Comparison of ENCODE assay signal across 17 mouse cellular contexts in genomic region chr3:108067370-108067934, GRCm38 (mm10). TPM values are rescaled to one million over a fixed set of nuclear protein-coding genes. Genes with fewer than 3 reads are reported as not detected.
A peak's percentile ranks its signal among the peaks of the same experiment; 100 is the strongest.
DNase-seq lines count a peak whose midpoint lies in the region; ATAC-seq lines count a peak whose summit lies in the region.
"Had no signal": no experiment of that assay in that cellular context is flagged by ENCODE, and none has a peak within 500 bp of the region (broad histone marks: within the 10 kb centered on the region; RNA-seq: fewer than 3 reads in every experiment).

No protein-coding gene starts in this region.

- no peaks in the 10 kb centered on the region; the same call in 1 of the 2 replicates for H3K27me3 ChIP-seq in liver, embryonic 12.5 days (replicated peaks)
- no peaks in the 10 kb centered on the region for H3K27me3 ChIP-seq in liver, embryonic 11.5 days (replicated peaks; ENCODE audit: control insufficient read depth, insufficient read depth, low read length)
- no peaks in the 10 kb centered on the region for H3K27me3 ChIP-seq in kidney, embryonic 16.5 days (ENCODE audit: insufficient read depth, low read length)
- H3K27me3 ChIP-seq in liver, embryonic 15.5 days: no peaks in the 10 kb centered on the region
- no peaks in the 10 kb centered on the region for H3K27me3 ChIP-seq in limb, embryonic 10.5 days (ENCODE audit: low read depth, poor library complexity, severe bottlenecking)
- H3K27me3 ChIP-seq in hindbrain, embryonic 10.5 days (ENCODE audit: insufficient read depth, poor library complexity, severe bottlenecking): no peaks in the 10 kb centered on the region
- H3K27me3 ChIP-seq in midbrain, embryonic 11.5 days (ENCODE audit: control insufficient read depth, insufficient read depth, low read length): no peaks in the 10 kb centered on the region
- H3K27me3 ChIP-seq: embryonic facial prominence, embryonic 13.5 days; forebrain, embryonic 15.5 days; stomach, embryonic 15.5 days had no signal

- no peak for ATAC-seq in liver, embryonic 12.5 days
- no peak for ATAC-seq in liver, embryonic 11.5 days (replicated peaks; ENCODE audit: low FRiP score)
- peak; percentile 52; the same call in 1 of the 2 replicates for ATAC-seq in kidney, embryonic 16.5 days (ENCODE audit: low FRiP score, low TSS enrichment)
- peak; percentile 45 for ATAC-seq in liver, embryonic 15.5 days (ENCODE audit: insufficient read depth)
- no peak for ATAC-seq in midbrain, embryonic 11.5 days (ENCODE audit: low FRiP score)
- ATAC-seq: forebrain, embryonic 15.5 days; midbrain, embryonic 16.5 days had no signal

- no peak overlapping the region for H3K4me3 ChIP-seq in liver, embryonic 12.5 days
- no peak overlapping the region for H3K4me3 ChIP-seq in liver, embryonic 11.5 days (ENCODE audit: low read depth, low read length)
- no peak overlapping the region for H3K4me3 ChIP-seq in kidney, embryonic 16.5 days (ENCODE audit: low read length)
- no peak overlapping the region for H3K4me3 ChIP-seq in liver, embryonic 15.5 days (replicated peaks)
- H3K4me3 ChIP-seq in limb, embryonic 10.5 days: no peak overlapping the region
- H3K4me3 ChIP-seq in hindbrain, embryonic 10.5 days: no peak overlapping the region
- H3K4me3 ChIP-seq in midbrain, embryonic 11.5 days (ENCODE audit: low read depth, low read length): no peak overlapping the region
- H3K4me3 ChIP-seq: embryonic facial prominence, embryonic 13.5 days; forebrain, embryonic 15.5 days; stomach, embryonic 15.5 days had no signal

- H3K36me3 ChIP-seq in liver, embryonic 12.5 days: peaks cover 9% of the 10 kb centered on the region
- no peaks in the 10 kb centered on the region for H3K36me3 ChIP-seq in liver, embryonic 11.5 days (ENCODE audit: control insufficient read depth, insufficient read depth, low read length)
- no peaks in the 10 kb centered on the region for H3K36me3 ChIP-seq in kidney, embryonic 16.5 days (ENCODE audit: insufficient read depth, low read length)
- H3K36me3 ChIP-seq in liver, embryonic 15.5 days (replicated peaks): peaks cover 11% of the 10 kb centered on the region; the same call in 1 of the 2 replicates
- H3K36me3 ChIP-seq in limb, embryonic 10.5 days: peaks cover 3% of the 10 kb centered on the region
- peaks cover 4% of the 10 kb centered on the region; the same call in 1 of the 2 replicates for H3K36me3 ChIP-seq in hindbrain, embryonic 10.5 days
- H3K36me3 ChIP-seq in midbrain, embryonic 11.5 days (ENCODE audit: control insufficient read depth, insufficient read depth, low read length): no peaks in the 10 kb centered on the region
- H3K36me3 ChIP-seq: forebrain, embryonic 15.5 days; stomach, embryonic 15.5 days had no signal

- peaks cover 24% of the 10 kb centered on the region for H3K4me1 ChIP-seq in liver, embryonic 12.5 days
- H3K4me1 ChIP-seq in liver, embryonic 11.5 days (replicated peaks; ENCODE audit: control insufficient read depth, insufficient read depth, low read length): peaks cover 17% of the 10 kb centered on the region
- no peaks in the 10 kb centered on the region for H3K4me1 ChIP-seq in kidney, embryonic 16.5 days (ENCODE audit: insufficient read depth, low read length)
- H3K4me1 ChIP-seq in liver, embryonic 15.5 days (replicated peaks): peaks cover 31% of the 10 kb centered on the region
- H3K4me1 ChIP-seq in limb, embryonic 10.5 days: peaks cover 9% of the 10 kb centered on the region; the same call in 1 of the 2 replicates
- H3K4me1 ChIP-seq in hindbrain, embryonic 10.5 days (replicated peaks): no peaks in the 10 kb centered on the region
- H3K4me1 ChIP-seq in midbrain, embryonic 11.5 days (ENCODE audit: control insufficient read depth, insufficient read depth, low read length): no peaks in the 10 kb centered on the region
- H3K4me1 ChIP-seq: forebrain, embryonic 15.5 days had no signal

- no peak overlapping the region for H3K4me2 ChIP-seq in liver, embryonic 12.5 days
- H3K4me2 ChIP-seq in liver, embryonic 11.5 days: no peak overlapping the region
- no peak overlapping the region for H3K4me2 ChIP-seq in kidney, embryonic 16.5 days (replicated peaks; ENCODE audit: low read depth, low read length)
- no peak overlapping the region for H3K4me2 ChIP-seq in liver, embryonic 15.5 days
- H3K4me2 ChIP-seq in midbrain, embryonic 11.5 days: no peak overlapping the region
- H3K4me2 ChIP-seq: embryonic facial prominence, embryonic 13.5 days; forebrain, embryonic 15.5 days; stomach, embryonic 15.5 days had no signal

- no peak overlapping the region for H3K9ac ChIP-seq in liver, embryonic 12.5 days
- H3K9ac ChIP-seq in liver, embryonic 11.5 days (ENCODE audit: low read depth, low read length): no peak overlapping the region
- H3K9ac ChIP-seq in kidney, embryonic 16.5 days (replicated peaks; ENCODE audit: low read length): no peak overlapping the region
- no peak overlapping the region for H3K9ac ChIP-seq in liver, embryonic 15.5 days
- no peak overlapping the region for H3K9ac ChIP-seq in midbrain, embryonic 11.5 days (ENCODE audit: low read length)
- H3K9ac ChIP-seq: embryonic facial prominence, embryonic 13.5 days; forebrain, embryonic 15.5 days; stomach, embryonic 15.5 days had no signal

- no peaks in the 10 kb centered on the region for H3K9me3 ChIP-seq in liver, embryonic 12.5 days (replicated peaks)
- no peaks in the 10 kb centered on the region for H3K9me3 ChIP-seq in liver, embryonic 11.5 days (ENCODE audit: control insufficient read depth, low read length)
- H3K9me3 ChIP-seq in kidney, embryonic 16.5 days (ENCODE audit: low read length): no peaks in the 10 kb centered on the region
- no peaks in the 10 kb centered on the region for H3K9me3 ChIP-seq in liver, embryonic 15.5 days (replicated peaks)
- H3K9me3 ChIP-seq in limb, embryonic 10.5 days (replicated peaks): no peaks in the 10 kb centered on the region
- H3K9me3 ChIP-seq in hindbrain, embryonic 10.5 days: no peaks in the 10 kb centered on the region
- H3K9me3 ChIP-seq in midbrain, embryonic 11.5 days (ENCODE audit: control insufficient read depth, low read length): no peaks in the 10 kb centered on the region
- H3K9me3 ChIP-seq: embryonic facial prominence, embryonic 13.5 days; forebrain, embryonic 15.5 days; stomach, embryonic 15.5 days had no signal

- H3K27ac ChIP-seq in liver, embryonic 12.5 days: 0 out of 2 replicates have a peak overlapping the region, but pooled peaks have one; percentile 25
- no peak overlapping the region for H3K27ac ChIP-seq in liver, embryonic 11.5 days (ENCODE audit: low read depth, low read length)
- H3K27ac ChIP-seq in kidney, embryonic 16.5 days (ENCODE audit: low read length): no peak overlapping the region
- H3K27ac ChIP-seq in liver, embryonic 15.5 days (replicated peaks): peak overlapping the region; percentile 62
- H3K27ac ChIP-seq in limb, embryonic 10.5 days: no peak overlapping the region
- no peak overlapping the region for H3K27ac ChIP-seq in hindbrain, embryonic 10.5 days
- no peak overlapping the region for H3K27ac ChIP-seq in midbrain, embryonic 11.5 days (ENCODE audit: low read depth, low read length)
- H3K27ac ChIP-seq: embryonic facial prominence, embryonic 13.5 days; forebrain, embryonic 15.5 days; stomach, embryonic 15.5 days had no signal

- no peak for DNase-seq in liver, embryonic 11.5 days (ENCODE audit: low spot score)
- DNase-seq in limb, embryonic 10.5 days (ENCODE audit: low spot score): no peak
- no peak for DNase-seq in hindbrain, embryonic 10.5 days (ENCODE audit: low spot score)
- DNase-seq in cerebellum, adult 11 months: no peak
- no peak for DNase-seq in midbrain, embryonic 11.5 days (ENCODE audit: low spot score, missing footprints)
- DNase-seq: cerebellum, postnatal 10 days; gastrocnemius, postnatal 25 days; lung, adult 18-20 months; lung, postnatal 14 days; right cerebral cortex, postnatal 25 days had no signal

- WGBS in liver, embryonic 12.5 days (ENCODE audit: insufficient replicate concordance): 64% methylated on average over 6 of the region's 6 CpGs
- WGBS in liver, embryonic 11.5 days: 68% methylated on average over 6 of the region's 6 CpGs
- WGBS in kidney, embryonic 16.5 days: 35% methylated on average over 6 of the region's 6 CpGs
- 58% methylated on average over 6 of the region's 6 CpGs for WGBS in liver, embryonic 15.5 days (ENCODE audit: insufficient replicate concordance)
- 80% methylated on average over 6 of the region's 6 CpGs for WGBS in limb, embryonic 10.5 days
- WGBS in hindbrain, embryonic 10.5 days: 74% methylated on average over 6 of the region's 6 CpGs
- WGBS in midbrain, embryonic 11.5 days: 72% methylated on average over 6 of the region's 6 CpGs

RNA-seq across cellular contexts. Expression of gene Ampd2, which starts 19.0 kb away (rescaled TPM):
- polyA plus RNA-seq in liver, embryonic 12.5 days (2016; fragmentation: Nextera tagmentation; extraction: Ambion mirVana): 77.4 and 80.6 TPM in 2 replicates
- 119 and 123 TPM in 2 replicates for polyA plus RNA-seq in liver, embryonic 11.5 days (2014; fragmentation: Nextera tagmentation; extraction: Ambion mirVana)
- polyA plus RNA-seq in kidney, embryonic 16.5 days (2015; fragmentation: Nextera tagmentation; extraction: Ambion mirVana): 69.7 and 69.8 TPM in 2 replicates
- polyA plus RNA-seq in liver, embryonic 15.5 days (2015; fragmentation: Nextera tagmentation; extraction: Ambion mirVana): 63.7 and 76.6 TPM in 2 replicates
- polyA plus RNA-seq in limb, embryonic 10.5 days (2016; fragmentation: Nextera tagmentation; extraction: Ambion mirVana): 68.8 and 69.7 TPM in 2 replicates
- 53.3 and 58.7 TPM in 2 replicates for polyA plus RNA-seq in hindbrain, embryonic 10.5 days (2016; fragmentation: Nextera tagmentation; extraction: Ambion mirVana)
- polyA plus RNA-seq in midbrain, embryonic 11.5 days (2014; fragmentation: Nextera tagmentation; extraction: Ambion mirVana): 31.2 and 37.0 TPM in 2 replicates

RNA-seq across cellular contexts. Expression of gene Gstm4, which starts 22.8 kb away (rescaled TPM):
- polyA plus RNA-seq in liver, embryonic 12.5 days (2016; fragmentation: Nextera tagmentation; extraction: Ambion mirVana): 16.2 and 16.6 TPM in 2 replicates
- polyA plus RNA-seq in liver, embryonic 11.5 days (2014; fragmentation: Nextera tagmentation; extraction: Ambion mirVana): 21.2 and 22.8 TPM in 2 replicates
- 19.8 and 20.4 TPM in 2 replicates for polyA plus RNA-seq in kidney, embryonic 16.5 days (2015; fragmentation: Nextera tagmentation; extraction: Ambion mirVana)
- 18.5 and 19.1 TPM in 2 replicates for polyA plus RNA-seq in liver, embryonic 15.5 days (2015; fragmentation: Nextera tagmentation; extraction: Ambion mirVana)
- 11.6 and 15.1 TPM in 2 replicates for polyA plus RNA-seq in limb, embryonic 10.5 days (2016; fragmentation: Nextera tagmentation; extraction: Ambion mirVana)
- 12.8 and 13.9 TPM in 2 replicates for polyA plus RNA-seq in hindbrain, embryonic 10.5 days (2016; fragmentation: Nextera tagmentation; extraction: Ambion mirVana)
- 15.2 and 15.8 TPM in 2 replicates for polyA plus RNA-seq in midbrain, embryonic 11.5 days (2014; fragmentation: Nextera tagmentation; extraction: Ambion mirVana)

RNA-seq across cellular contexts. Expression of gene Gnat2, which starts 25.1 kb away (rescaled TPM):
- polyA plus RNA-seq in liver, embryonic 12.5 days (2016; fragmentation: Nextera tagmentation; extraction: Ambion mirVana): 2.7 and 3.3 TPM in 2 replicates
- 4.2 and 5.4 TPM in 2 replicates for polyA plus RNA-seq in liver, embryonic 11.5 days (2014; fragmentation: Nextera tagmentation; extraction: Ambion mirVana)
- polyA plus RNA-seq in kidney, embryonic 16.5 days (2015; fragmentation: Nextera tagmentation; extraction: Ambion mirVana): 0.84 and 1.9 TPM in 2 replicates
- polyA plus RNA-seq in liver, embryonic 15.5 days (2015; fragmentation: Nextera tagmentation; extraction: Ambion mirVana): 2.7 and 3.8 TPM in 2 replicates
- 1.6 and 2.4 TPM in 2 replicates for polyA plus RNA-seq in limb, embryonic 10.5 days (2016; fragmentation: Nextera tagmentation; extraction: Ambion mirVana)
- 0.46 and 0.81 TPM in 2 replicates for polyA plus RNA-seq in hindbrain, embryonic 10.5 days (2016; fragmentation: Nextera tagmentation; extraction: Ambion mirVana)
- polyA plus RNA-seq in midbrain, embryonic 11.5 days (2014; fragmentation: Nextera tagmentation; extraction: Ambion mirVana): 0.30 and 0.90 TPM in 2 replicates

RNA-seq across cellular contexts. Expression of gene Gstm1, which starts 49.7 kb away (rescaled TPM):
- 228 and 237 TPM in 2 replicates for polyA plus RNA-seq in liver, embryonic 12.5 days (2016; fragmentation: Nextera tagmentation; extraction: Ambion mirVana)
- polyA plus RNA-seq in liver, embryonic 11.5 days (2014; fragmentation: Nextera tagmentation; extraction: Ambion mirVana): 244 and 267 TPM in 2 replicates
- 109 and 124 TPM in 2 replicates for polyA plus RNA-seq in kidney, embryonic 16.5 days (2015; fragmentation: Nextera tagmentation; extraction: Ambion mirVana)
- polyA plus RNA-seq in liver, embryonic 15.5 days (2015; fragmentation: Nextera tagmentation; extraction: Ambion mirVana): 415 and 453 TPM in 2 replicates
- polyA plus RNA-seq in limb, embryonic 10.5 days (2016; fragmentation: Nextera tagmentation; extraction: Ambion mirVana): 27.5 and 27.8 TPM in 2 replicates
- polyA plus RNA-seq in hindbrain, embryonic 10.5 days (2016; fragmentation: Nextera tagmentation; extraction: Ambion mirVana): 38.6 and 44.4 TPM in 2 replicates
- polyA plus RNA-seq in midbrain, embryonic 11.5 days (2014; fragmentation: Nextera tagmentation; extraction: Ambion mirVana): 30.5 and 33.8 TPM in 2 replicates

Comparison
In these comparisons a context has a peak if more than half of its experiments do, and no peak if none do; other contexts are left out.
1. ATAC-seq: peak in kidney, embryonic 16.5 days (single experiment) and liver, embryonic 15.5 days (single experiment); none in liver, embryonic 12.5 days (single experiment), liver, embryonic 11.5 days (single experiment) and midbrain, embryonic 11.5 days (single experiment).
2. H3K27ac ChIP-seq: peak in liver, embryonic 12.5 days (single experiment) and liver, embryonic 15.5 days (single experiment); none in liver, embryonic 11.5 days (single experiment), kidney, embryonic 16.5 days (single experiment), limb, embryonic 10.5 days (single experiment), hindbrain, embryonic 10.5 days (single experiment) and midbrain, embryonic 11.5 days (single experiment).